Mouse (Mus musculus) Muller cell, postnatal 12 days (primary cell): ENCODE data around the gene Pram1.
A peak's percentile ranks its signal among the peaks of the same experiment; 100 is the strongest.
"Not testable (repeated sequence)": the region's sequence is repeated elsewhere in the genome, so short reads cannot be mapped to it uniquely, and the experiment has no call there.

Experiments used
- DNase-seq: peaks from one replicate; pipeline ENCODE4 v3.0.0-alpha.2; 2015; ENCODE audit errors: inconsistent ontology term

The Pram1 gene

DNA sequence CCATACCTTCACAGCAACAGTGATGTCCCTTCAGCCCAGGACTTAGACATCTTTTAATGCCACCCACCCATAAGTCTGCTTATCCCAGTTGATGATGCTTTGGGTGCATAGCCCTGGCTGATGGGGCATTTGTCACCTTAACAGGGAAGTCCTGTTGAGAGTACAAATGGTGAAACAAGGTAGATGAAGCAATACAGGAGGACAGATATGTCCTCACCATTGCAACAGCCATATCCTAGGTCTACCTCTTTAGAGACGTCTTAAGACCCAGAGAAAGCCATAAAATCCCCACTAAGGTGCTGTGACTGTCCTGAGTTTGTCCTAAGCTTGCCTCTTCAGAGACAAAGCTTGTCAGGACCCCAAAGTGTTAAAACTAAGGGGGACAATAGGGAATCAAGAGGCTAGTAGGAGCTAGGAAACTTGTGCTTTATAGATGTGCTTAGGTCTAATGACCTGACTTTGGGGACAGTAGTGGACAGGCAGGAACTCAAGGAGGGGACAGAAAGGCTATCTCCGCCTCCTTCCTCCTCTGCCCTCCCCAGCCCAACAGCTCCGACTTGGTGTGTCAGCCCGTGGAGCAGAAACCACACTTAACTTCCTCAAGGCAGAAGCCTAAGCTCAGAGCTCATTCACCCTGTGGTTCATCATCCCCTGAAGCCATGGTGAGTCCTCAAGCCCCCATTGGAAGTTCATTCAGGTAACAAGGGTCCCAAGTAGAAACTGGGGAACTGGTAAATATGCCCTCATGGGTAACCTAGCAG, at the start of gene Pram1:
Pram1 (plus strand) TSS at position 541 of the 761 bp plus-strand sequence.
- no peak for DNase-seq

DNA sequence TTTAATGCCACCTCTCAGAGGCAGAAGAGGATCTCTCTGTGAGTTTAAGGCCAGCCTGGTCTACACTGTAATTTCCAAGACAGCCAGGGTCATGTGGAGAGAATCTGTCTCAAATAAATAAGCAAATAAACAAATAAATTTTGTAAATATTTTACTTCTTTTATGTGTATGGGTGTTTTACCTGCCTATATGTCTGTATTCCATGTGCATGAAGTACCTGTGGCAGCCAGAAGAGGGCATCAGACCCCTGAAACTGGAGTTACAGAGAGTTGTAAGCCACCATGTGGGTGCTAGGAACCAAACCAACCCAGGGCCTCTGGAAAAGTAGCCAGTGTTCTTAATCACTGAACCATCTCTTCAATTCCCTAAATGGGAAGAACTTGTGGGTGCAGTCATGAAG, 40.6 kb upstream of the Pram1 start:
- DNase-seq: no peak

DNA sequence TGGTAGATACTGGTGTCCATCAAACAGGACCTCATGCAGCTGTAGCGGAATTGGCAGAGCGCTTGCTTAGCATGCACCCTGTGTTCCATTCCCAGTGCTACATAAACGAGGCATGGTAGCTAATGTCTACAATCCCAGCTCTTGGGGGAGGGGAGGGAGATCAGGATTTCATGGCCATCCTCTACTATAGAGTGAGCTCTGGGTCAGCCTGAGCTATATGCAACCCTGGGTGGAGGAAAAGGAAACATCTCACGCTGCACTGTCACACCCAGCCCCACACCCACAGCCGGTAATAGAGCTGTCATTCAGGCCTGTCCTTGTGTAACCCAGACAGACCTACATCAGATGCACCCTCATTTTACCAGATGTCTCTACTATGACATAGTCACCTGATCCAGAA, 39.4 kb upstream of the Pram1 start:
- DNase-seq: no peak

DNA sequence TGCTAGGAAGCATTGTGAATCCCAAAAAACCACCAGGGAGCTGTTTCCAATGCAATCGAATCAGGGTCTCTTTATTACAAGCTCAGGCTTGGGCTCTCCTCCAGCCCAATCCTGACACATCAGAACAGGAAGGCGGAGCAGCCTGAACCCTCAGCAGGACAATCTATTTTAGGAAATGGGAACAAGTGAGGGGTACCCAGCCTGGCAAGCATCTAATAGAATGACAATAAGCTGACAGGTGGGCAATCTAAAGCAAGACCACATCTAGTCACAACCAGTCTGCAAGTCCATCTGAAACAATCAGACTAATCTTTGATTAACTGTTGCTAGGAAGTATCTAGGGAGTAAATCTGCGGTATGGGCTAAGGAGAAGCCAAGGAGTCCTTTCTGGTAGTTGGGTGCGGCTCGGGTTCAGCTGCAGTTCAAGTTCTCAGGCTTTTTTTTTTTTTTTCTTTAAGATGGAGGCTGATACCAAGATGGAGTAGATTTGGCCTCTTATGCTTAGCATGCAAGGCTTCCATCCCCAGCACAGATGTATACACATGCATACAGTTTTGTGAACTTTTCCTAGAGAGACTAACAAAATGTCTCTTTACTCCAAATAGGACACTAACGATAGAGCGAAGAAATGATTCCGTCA, 37.9 kb upstream of the Pram1 start:
- no peak for DNase-seq

DNA sequence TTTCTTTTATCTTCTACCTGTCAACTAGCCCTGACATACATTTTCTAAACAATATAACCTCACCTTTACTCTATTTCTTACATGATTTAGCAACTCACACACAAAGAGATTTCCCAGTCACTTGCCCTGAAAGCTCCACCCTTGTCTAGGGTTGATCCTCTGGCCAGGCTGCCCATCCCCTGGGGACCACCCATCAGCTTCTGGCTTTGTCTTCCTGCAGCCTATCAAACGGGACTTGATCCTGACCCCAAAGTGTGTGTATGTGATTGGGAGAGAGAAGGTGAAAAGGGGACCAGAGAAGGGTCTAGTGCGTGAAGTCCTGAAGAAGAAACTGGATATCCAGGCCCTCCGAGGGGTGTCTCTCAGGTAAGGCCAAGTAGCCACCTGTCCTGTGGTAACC, 37.0 kb upstream of the Pram1 start:
- no peak for DNase-seq

DNA sequence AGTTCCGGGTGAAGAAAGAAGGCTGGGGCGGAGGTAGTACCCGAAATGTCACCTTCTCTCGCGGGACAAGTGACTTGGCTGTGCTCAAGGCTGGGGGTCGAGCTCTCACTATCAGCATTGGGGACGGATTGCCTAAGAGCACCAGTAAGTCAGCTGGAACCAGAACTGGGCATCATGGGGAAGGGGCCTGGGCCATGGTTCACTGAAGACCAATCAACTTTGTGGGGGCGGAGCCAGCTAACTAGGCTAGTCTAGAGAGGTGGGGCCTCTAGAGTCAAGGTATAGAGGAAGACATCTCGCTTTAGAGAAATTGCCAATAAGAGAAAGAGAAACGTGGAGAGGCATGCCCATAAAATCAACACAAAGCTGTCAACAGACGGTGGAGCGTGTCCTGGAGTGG, 35.9 kb upstream of the Pram1 start:
- DNase-seq: no peak

DNA sequence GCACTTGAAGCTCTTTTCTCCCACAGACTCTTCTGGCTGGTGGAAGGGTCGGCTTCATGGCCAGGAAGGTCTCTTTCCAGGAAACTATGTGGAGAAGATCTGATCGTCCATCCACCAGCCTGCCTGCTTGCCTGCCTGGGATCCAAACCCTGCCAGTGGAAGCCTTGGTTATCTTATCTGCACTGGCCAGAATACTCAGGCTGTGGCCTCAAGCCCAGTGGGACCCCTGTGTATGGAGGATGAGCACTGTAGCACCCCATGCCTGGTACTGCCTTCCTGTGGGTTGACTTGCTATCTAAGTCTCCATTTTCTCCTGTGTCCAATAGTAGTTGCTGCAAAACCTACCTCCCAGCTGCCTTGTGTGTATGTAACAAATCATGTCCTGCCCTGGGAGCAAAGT, 30.6 kb upstream of the Pram1 start:
- no peak for DNase-seq

DNA sequence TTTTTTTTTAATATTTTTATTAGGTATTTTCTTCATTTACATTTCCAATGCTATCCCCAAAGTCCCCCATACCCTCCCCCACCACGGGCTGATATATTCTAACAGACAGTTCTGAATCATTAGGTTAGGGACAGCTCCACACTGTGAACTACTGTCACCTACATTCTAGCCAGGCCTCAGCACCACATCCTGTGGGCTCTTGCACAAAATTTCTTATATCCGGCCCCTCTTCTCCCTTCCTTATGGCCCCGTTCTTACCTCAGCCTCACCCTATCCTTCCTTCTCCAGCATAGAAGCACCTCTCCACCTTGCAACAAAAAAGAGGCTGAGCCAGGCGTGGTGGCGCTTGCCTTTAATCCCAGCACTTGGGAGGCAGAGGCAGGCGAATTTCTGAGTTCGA, 27.3 kb upstream of the Pram1 start:
- no peak for DNase-seq

DNA sequence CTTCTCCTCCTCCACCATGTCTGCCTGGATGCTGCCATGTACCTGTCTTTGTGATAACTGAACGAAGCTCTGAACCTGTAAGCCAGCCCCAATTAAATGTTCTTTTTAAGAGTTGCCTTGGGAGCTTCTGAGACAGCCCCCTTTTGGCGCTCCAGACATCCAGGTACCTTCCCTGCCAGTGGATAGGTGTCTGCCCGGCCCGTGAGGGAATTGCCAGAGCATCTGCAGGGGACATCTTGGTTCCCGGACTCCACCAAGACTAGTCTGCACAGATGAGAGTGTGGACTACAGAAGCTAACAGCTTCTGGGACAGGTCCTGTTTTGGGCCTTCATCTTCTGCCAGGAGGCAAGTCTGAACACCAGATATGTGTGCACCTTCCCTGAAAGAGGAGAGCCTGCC, 24.1 kb upstream of the Pram1 start:
- not testable (repeated sequence) for DNase-seq

DNA sequence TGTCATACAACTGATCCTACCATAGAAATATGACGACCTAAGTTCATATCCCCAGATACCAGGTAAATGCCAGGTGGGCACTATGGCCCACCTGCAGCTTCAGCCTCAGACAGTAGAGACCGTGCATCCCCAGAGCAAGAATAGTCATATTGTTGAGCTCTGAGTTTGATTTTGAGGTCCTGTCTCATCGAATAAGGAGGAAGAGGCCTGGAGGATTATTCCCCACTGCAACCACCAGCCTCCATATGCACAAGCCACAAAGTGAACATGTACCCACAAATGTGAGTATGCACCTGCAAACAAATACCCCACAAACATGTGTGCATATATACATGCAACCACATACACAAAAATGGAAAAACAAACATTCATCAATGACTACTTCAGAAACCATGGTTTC, 10.6 kb upstream of the Pram1 start:
- DNase-seq: no peak

DNA sequence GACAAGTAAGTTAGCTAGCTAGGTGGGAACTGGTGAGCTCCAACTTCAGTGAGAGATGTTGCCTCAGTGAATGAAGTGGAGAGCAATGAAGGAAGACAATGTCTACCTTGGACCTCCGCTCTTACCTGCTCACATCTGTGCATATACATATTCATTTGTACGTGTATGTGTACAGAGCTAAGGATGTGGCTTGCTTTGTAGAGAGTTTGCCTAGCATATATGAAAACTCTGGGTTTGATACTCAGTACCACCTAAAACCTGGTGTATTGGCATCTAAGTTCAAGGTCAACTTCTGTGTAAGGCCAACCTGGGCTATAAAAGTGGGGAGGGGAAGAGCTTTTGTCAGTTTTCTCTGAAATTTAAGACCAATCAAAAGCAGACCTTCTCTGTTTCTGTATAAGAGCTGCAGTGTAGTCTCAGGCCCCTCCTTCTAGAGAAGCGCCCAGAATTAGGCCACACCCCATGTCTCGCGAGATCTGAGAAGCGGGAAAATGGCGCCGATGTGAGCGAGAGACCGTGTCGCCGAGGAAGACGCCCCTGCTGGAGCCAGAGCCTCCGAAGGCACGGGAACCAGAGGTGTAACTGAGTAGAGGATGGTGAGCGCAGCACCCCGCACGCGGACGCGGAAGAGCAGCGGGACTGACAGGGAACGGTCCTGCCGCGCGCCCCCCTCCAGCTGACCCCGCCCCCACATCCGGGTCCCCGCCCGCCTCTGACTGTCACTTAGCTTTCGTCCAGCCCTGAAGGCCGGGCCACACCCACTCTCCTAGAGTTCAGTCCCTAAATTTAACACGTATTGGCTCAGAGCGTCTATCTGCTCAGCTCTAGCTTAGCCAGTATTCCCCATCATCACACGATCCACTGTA, 9.0 kb upstream of the Pram1 start, which contains the start of gene Zfp414:
Zfp414 (plus strand) TSS at position 470 of the 866 bp plus-strand sequence.
- peak; percentile 92 for DNase-seq

DNA sequence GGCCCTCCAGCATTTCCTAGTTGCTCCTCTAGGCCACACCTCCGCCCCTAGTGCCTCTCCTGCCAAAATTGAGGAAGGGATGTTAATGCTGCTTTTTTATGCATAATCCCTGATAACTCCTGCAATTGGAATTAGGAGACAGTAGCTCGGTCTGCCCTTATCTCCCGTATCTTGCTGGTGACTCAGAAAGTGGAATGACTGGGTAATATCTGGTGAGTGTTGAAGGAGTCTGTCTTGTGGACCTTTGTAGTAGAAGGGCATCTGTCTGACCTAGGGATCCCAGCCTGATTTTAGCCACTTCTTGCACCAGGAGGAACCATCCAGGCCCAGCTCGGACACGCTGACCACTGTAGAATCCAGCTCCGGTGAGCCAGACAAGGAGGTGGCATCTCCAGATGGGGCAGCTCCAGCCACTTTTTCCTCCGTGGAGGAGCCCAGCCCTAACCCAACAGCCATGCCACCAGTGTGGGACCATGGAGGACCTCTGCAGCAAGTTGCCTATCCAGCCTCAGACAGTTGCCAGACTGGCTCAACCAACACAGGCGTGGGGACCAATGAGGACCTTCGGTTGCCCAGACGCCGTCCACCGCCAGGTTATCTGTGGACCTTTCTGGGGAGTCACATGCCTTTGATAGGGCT, 8.2 kb upstream of the Pram1 start:
- DNase-seq: no peak

DNA sequence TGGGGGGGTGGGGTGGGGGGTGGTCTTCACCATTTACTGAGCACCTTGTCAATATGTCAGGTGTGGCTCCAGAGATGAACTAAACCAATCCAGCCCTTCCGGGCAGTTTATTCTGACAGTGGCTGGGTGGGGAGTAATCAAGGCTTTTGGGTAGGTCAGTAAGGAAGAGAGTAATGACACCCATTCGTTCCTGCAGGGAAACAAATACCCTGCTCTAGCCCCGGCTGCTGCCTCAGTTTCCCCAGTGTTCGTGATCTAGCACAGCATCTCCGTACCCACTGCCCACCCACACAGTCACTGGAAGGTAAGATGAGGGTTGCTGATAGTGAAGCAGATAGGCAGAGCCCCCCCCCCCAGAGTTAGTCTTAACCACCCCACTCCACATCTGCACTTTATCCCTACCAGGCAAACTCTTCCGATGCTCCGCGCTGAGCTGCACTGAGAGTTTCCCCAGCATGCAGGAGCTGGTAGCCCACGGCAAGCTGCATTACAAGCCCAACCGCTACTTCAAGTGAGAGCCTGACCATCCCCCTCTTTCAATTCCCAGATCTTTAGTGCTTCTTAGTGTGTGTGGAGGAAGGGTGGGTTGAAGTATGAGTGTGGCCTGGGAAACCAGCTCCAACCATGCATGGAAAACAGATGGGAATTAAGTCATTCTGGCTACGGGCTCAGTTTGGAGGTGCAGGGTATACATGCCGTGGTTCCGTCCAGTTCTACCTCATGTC, 7.5 kb upstream of the Pram1 start:
- no peak for DNase-seq

DNA sequence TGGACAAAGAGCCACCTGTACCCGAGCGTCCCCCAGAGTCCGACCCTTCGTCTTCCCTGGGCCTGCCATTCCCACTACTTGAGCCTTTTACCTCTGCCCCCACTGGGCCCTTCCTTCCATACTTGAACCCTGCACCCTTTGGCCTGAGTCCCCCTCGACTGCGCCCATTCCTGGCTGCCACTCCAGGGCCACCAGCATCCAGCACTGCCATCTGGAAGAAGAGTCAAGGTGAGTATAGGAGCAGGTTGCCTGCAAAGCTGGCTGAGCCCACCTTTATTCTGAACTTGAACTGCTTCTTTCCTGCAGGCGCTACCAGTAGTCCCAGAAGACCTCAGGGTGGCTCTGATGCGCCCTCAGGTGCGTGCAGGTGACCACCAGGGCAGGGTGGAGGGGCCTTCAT, 6.6 kb upstream of the Pram1 start:
- DNase-seq: no peak

DNA sequence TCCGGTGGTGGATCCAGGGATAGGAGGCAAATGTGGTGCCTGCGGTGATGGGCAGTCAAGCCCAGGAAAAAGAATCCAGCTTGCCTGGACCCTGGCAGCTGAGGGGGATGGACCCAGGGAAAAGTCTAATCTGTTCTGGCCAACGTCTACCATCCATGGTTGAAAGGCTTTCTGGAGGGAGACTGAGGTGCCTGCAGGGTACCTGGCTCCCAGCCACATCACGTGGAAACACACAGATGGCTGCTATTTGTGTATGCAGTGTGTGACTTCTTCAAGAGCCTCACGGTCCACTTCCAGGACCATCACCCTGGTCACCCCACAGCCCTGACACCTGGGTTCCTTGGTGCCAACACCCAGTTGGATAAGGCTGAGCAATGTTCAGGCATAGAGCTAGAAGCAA, 6.1 kb upstream of the Pram1 start:
- DNase-seq: no peak

DNA sequence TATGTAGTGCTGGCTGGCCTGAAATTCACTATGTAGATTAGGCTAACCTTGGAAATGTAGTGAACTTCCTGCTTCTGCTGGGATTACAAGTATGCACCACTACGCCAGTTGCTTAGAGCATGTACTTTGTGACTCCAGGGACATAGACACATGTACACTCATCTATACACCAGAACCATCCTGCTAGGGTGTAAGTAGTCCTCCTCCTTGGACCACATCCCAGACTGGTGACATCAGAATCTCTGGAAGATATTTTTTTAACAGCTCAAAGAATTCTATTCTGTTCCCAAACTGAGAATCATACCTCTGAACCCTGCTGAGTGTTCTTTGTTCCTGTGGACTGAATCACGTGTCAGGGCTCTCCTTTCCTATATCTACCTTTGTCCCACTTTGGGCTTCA, 818 bp upstream of the Pram1 start:
- no peak for DNase-seq

DNA sequence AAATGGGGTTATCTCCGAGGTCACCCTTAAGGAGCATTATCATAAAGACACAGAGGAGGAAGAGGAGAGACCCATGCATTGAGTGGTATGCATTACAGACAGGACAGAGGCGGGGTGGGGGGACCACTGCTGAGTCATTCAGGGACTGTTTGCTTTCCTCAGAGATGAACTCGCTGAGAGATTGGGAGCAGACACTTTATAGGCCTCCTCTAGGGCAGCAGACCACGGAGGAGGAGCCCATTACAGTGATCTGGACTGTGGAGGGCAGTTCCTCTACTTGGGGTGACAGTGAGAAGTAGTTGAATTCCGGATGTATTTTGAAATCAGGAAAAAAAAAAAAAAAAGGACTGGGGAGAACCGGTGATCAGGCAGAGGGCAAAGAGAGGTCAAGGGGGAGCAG, 1.9 kb downstream of the Pram1 start:
- DNase-seq: no peak

DNA sequence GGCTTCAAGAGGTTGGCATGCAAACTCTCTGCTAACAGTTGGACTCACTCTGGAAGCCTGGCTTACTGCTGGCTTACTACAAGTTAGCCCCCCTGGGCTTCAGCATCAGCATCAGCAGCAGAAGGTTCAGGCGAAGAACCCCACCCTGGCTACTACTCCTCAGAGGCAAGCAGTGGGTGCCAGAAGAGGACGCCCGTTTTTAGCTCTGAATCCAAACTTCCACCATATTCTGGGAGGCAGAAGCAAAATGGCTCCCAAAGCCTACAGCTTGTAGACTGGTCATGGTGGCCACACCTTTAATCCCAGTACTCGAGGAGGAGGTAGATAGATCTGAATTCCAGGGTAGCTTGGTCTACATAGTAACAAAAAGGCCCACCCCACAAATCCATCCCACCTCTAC, 6.2 kb downstream of the Pram1 start:
- no peak for DNase-seq

DNA sequence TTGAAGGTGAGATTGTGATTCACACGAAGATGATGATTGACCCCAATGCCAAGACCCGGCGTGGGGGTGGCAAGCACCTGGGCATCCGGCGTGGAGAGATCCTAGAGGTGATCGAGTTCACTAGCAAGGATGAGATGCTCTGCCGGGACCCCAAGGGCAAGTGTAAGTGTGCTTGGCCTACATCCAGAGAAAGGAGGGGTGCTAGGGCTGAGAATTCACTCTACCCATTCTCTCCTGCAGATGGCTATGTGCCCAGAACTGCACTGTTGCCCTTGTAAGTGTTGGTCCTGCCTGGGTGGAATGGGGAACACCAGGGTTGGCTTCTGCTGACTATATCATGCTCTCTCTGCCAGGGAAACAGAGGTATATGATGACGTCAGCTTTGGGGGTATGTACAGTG, 7.2 kb downstream of the Pram1 start:
- DNase-seq: no peak

DNA sequence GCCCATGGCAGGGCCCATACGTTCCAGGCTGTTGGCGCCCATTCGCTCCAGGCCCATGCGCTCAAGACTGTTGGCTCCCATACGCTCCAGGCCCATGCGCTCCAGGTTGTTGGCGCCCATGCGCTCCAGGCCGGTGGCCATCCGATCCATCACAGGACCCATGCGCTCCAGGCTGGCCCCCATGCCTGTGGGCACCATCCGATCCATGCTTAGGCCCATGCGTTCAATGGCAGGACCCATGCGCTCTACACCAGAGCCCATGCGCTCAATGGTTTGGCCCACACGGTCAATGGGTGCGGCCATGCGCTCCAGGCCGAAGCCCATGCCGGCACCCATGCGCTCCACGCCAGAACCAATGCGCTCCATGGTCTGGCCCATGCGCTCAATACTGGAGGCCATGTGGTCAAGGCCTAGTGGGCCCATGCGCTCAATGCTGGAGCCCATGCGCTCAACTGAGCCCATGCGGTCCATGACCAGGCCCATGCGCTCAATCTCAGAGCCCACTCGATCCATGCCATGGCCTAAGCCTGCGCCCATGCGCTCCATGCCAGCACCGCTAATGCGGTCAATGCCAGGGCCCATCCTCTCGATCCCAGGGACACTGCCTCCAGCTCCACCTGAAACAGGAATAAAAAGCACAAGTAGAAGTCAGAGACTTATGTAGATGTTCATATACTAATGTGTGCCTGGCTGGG, 12.1 kb downstream of the Pram1 start:
- no peak for DNase-seq

DNA sequence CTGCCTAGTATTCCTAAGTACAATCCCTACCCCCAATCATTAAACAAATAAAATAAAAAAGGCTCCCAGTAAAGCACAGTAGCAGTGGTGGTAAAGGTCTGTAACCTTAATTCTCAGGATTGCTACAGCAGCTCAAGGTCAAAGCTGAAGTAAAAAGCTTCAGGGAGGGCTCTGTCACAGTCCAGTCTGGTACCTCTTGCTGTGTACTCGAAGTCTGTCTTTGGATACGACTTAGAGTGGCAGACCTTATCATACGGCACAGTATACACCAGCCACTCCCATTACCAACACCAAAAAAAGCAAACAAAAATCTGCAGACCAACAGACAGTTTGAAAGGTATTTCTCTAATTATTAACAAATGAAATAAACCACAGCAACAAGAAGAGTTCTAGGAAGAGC, 29.0 kb downstream of the Pram1 start:
- DNase-seq: no peak
